Mouse (Mus musculus): ENCODE measurements at regions not wholly inside any gene's neighbourhood (a gene's known extent, or its start where the extent isn't known, plus 50 kb on each side); places are given as distances from the start of the nearest gene placed in this dataset.
A peak's percentile ranks its signal among the peaks of the same experiment; 100 is the strongest.

GRCm38 (mm10) chr8:115589076-115589475 is 118.5 kb downstream of the Maf start:
- Histone ChIP-seq H3K4me1 (ENCODE audit: control insufficient read depth in 1 of 2, insufficient read depth in 2 of 2, low read length in 2 of 2) (no peaks in the 10 kb centered on the region), H3K9me3 (replicated peaks; ENCODE audit: insufficient read depth, low read length) (no peaks in the 10 kb centered on the region), H3K27ac (ENCODE audit: control insufficient read depth, low read depth, low read length) (no peak overlapping the region), H3K9ac (ENCODE audit: control insufficient read depth, low read depth, low read length, poor library complexity, severe bottlenecking) (no peak overlapping the region), H3K4me3 (ENCODE audit: control insufficient read depth in 1 of 2, insufficient read depth in 1 of 2, low read depth in 2 of 2, low read length in 2 of 2) (no peak overlapping the region), H3K79me2 (ENCODE audit: control insufficient read depth, insufficient read depth, low read length, poor library complexity) (no peaks in the 10 kb centered on the region), H3K27me3 (ENCODE audit: control insufficient read depth in 1 of 2, insufficient read depth in 2 of 2, low read length in 2 of 2) (no peaks in the 10 kb centered on the region), H3K36me3 (ENCODE audit: control insufficient read depth in 1 of 2, insufficient read depth in 2 of 2, low read length in 2 of 2) (no peaks in the 10 kb centered on the region)
- TF ChIP-seq KAT2A (conservative IDR thresholded peaks at IDR 0.05; ENCODE audit: low read depth, low read length): no peak
- no peak for TF ChIP-seq UBTF (IDR thresholded peaks at IDR 0.05; ENCODE audit: borderline replicate concordance, insufficient read depth, low read depth, low read length)
- TF ChIP-seq BHLHE40 (IDR thresholded peaks at IDR 0.05; ENCODE audit: borderline replicate concordance, low read depth, low read length): no peak
- TF ChIP-seq RCOR1 (IDR thresholded peaks at IDR 0.05; ENCODE audit: low read depth, low read length): no peak
- TF ChIP-seq ELF1 (IDR thresholded peaks at IDR 0.05; ENCODE audit: low read depth, low read length): no peak
- no peak for TF ChIP-seq ZC3H11A (IDR thresholded peaks at IDR 0.05; ENCODE audit: low read depth, low read length)
- no peak for TF ChIP-seq MAX (IDR thresholded peaks at IDR 0.05; ENCODE audit: low read length)
- TF ChIP-seq RAD21 (IDR thresholded peaks at IDR 0.05; ENCODE audit: low read depth, low read length): no peak
- TF ChIP-seq JUND (IDR thresholded peaks at IDR 0.05; ENCODE audit: low read depth, low read length): no peak
- DNase-seq (ENCODE audit: low read depth, low spot score): peak; percentile 2

GRCm38 (mm10) chr8:115584311-115584907 is 123.2 kb downstream of the Maf start:
- H3K4me1 ChIP-seq (ENCODE audit: control insufficient read depth in 1 of 2, insufficient read depth in 2 of 2, low read length in 2 of 2): no peaks in the 10 kb centered on the region
- H3K79me2 ChIP-seq (ENCODE audit: control insufficient read depth, insufficient read depth, low read length, poor library complexity): no peaks in the 10 kb centered on the region
- H3K27me3 ChIP-seq (ENCODE audit: control insufficient read depth in 1 of 2, insufficient read depth in 2 of 2, low read length in 2 of 2): no peaks in the 10 kb centered on the region
- TF ChIP-seq KAT2A (conservative IDR thresholded peaks at IDR 0.05; ENCODE audit: low read depth, low read length): no peak
- no peak for TF ChIP-seq ETS1 (IDR thresholded peaks at IDR 0.05; ENCODE audit: low read depth, low read length)
- no peak for TF ChIP-seq POLR2A (IDR thresholded peaks at IDR 0.05; ENCODE audit: control insufficient read depth in 1 of 2, insufficient read depth in 1 of 2, low read depth in 1 of 2, low read length in 2 of 2, poor library complexity in 1 of 2)
- H3K9me3 ChIP-seq (replicated peaks; ENCODE audit: insufficient read depth, low read length): no peaks in the 10 kb centered on the region
- H3K27ac ChIP-seq (ENCODE audit: control insufficient read depth, low read depth, low read length): no peak overlapping the region
- no peaks in the 10 kb centered on the region for H3K36me3 ChIP-seq (ENCODE audit: control insufficient read depth in 1 of 2, insufficient read depth in 2 of 2, low read length in 2 of 2)
- DNase-seq (ENCODE audit: low read depth, low spot score): no peak
- H3K4me3 ChIP-seq (ENCODE audit: control insufficient read depth in 1 of 2, insufficient read depth in 1 of 2, low read depth in 2 of 2, low read length in 2 of 2): no peak overlapping the region
- H3K9ac ChIP-seq (ENCODE audit: control insufficient read depth, low read depth, low read length, poor library complexity, severe bottlenecking): no peak overlapping the region

DNA sequence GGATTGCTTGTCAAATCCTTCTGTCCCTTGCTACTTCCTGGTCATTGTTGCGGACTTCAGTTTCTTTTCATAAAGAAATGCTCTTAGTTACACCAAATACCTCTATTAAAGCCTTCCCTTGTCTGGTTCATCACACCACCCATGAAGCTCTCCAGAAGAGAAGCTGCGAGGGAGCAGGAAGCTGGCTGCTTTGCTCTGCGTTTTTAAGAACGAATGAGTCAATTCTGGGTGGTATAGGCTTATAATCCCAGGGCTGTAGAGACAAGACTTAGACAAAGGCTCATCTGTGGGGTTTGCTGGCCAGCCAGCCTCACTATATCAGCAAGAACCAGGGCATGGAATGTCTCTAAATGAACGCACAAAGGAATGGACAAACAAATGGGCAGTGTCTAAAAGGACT is 124.4 kb downstream of the Maf start:
- H3K9ac ChIP-seq (ENCODE audit: control insufficient read depth, low read depth, low read length, poor library complexity, severe bottlenecking): no peak overlapping the region
- H3K4me1 ChIP-seq (ENCODE audit: control insufficient read depth in 1 of 2, insufficient read depth in 2 of 2, low read length in 2 of 2): no peaks in the 10 kb centered on the region
- H3K4me3 ChIP-seq (ENCODE audit: control insufficient read depth in 1 of 2, insufficient read depth in 1 of 2, low read depth in 2 of 2, low read length in 2 of 2): no peak overlapping the region
- H3K9me3 ChIP-seq (replicated peaks; ENCODE audit: insufficient read depth, low read length): no peaks in the 10 kb centered on the region
- H3K36me3 ChIP-seq (ENCODE audit: control insufficient read depth in 1 of 2, insufficient read depth in 2 of 2, low read length in 2 of 2): no peaks in the 10 kb centered on the region
- H3K27me3 ChIP-seq (ENCODE audit: control insufficient read depth in 1 of 2, insufficient read depth in 2 of 2, low read length in 2 of 2): no peaks in the 10 kb centered on the region
- H3K79me2 ChIP-seq (ENCODE audit: control insufficient read depth, insufficient read depth, low read length, poor library complexity): no peaks in the 10 kb centered on the region
- no peak overlapping the region for H3K27ac ChIP-seq (ENCODE audit: control insufficient read depth, low read depth, low read length)
- no peak for DNase-seq (ENCODE audit: low read depth, low spot score)
- TF ChIP-seq ETS1 (IDR thresholded peaks at IDR 0.05; ENCODE audit: low read depth, low read length): no peak

Measured in MEL (cell line).